ENCODE assay signal across 8 mouse cellular contexts in genomic region chr1:78488752-78489492, GRCm38 (mm10). TPM values are rescaled to one million over a fixed set of nuclear protein-coding genes. Genes with fewer than 3 reads are reported as not detected.
DNase-seq lines count a peak whose midpoint lies in the region; ATAC-seq and TF ChIP-seq lines count a peak whose summit lies in the region.

Gene Farsb, minus strand, starts transcription at chr1:78488897.

- H3K27ac ChIP-seq in ES-E14 (ENCODE audit: insufficient read depth, low read depth, low read length, poor library complexity, severe bottlenecking): no peak within 1 kb of the TSS
- H3K27ac ChIP-seq in forebrain, embryonic 15.5 days (replicated peaks): peak within 1 kb of the TSS; percentile 80

- under 1% methylated on average over 31 of the region's 31 CpGs for WGBS in forebrain, embryonic 15.5 days
- under 1% methylated on average over 31 of the region's 31 CpGs for WGBS in lung, adult 2 months

- peak within 1 kb of the TSS; percentile 62 for H3K4me2 ChIP-seq in forebrain, embryonic 15.5 days (replicated peaks)

- H3K4me3 ChIP-seq in ES-E14 (ENCODE audit: insufficient read depth in 1 of 2, low read depth in 1 of 2, low read length in 2 of 2, poor library complexity in 1 of 2, severe bottlenecking in 1 of 2): peak within 1 kb of the TSS; percentile 63 to 89
- peak within 1 kb of the TSS; percentile 99 for H3K4me3 ChIP-seq in forebrain, embryonic 15.5 days
- H3K4me3 ChIP-seq in lung, adult 2 months (replicated peaks; ENCODE audit: extremely low read depth, low read depth, low read length): peak within 1 kb of the TSS; percentile 78

- peak within 1 kb of the TSS; percentile 92 for H3K9ac ChIP-seq in ES-E14 (ENCODE audit: insufficient read depth, low read depth, low read length, poor library complexity, severe bottlenecking)
- H3K9ac ChIP-seq in forebrain, embryonic 15.5 days (replicated peaks): peak within 1 kb of the TSS; percentile 90

- no peak for TF ChIP-seq CTCF in lung, adult 2 months (IDR thresholded peaks at IDR 0.05; ENCODE audit: insufficient read depth, low read length)

- H3K27me3 ChIP-seq in forebrain, embryonic 15.5 days: 0 out of 2 replicates have a peak, but pooled peaks cover under 1% of the 10 kb centered on the region

- ATAC-seq in forebrain, embryonic 15.5 days (replicated peaks): peak; percentile 99
- ATAC-seq in neutrophil, adult 5-6 weeks (ENCODE audit: extremely low read depth, insufficient number of reproducible peaks, low FRiP score, poor library complexity, severe bottlenecking): peak; percentile 85

- in situ Hi-C loops in ES-E14 (cut with MboI; ENCODE audit: low sequenced_read_pairs in 2 of 2, unreplicated experiment in 2 of 2): no loop called here

- peak; percentile 97 for DNase-seq in ES-E14 (ENCODE audit: low read depth, low spot score)
- peak; percentile 90 for DNase-seq in cerebellum, adult 11-12 months
- peak; percentile 81 for DNase-seq in heart, postnatal 25 days (ENCODE audit: low spot score)
- DNase-seq in layer of hippocampus, adult 18-20 months (ENCODE audit: low spot score in 2 of 2): peak; percentile 84 to 93
- DNase-seq in lung, adult 2 months: peak; percentile 88
- DNase-seq in thymus, adult 18-20 months: peak; percentile 73 to 82

- no peaks in the 10 kb centered on the region for H3K9me3 ChIP-seq in ES-E14 (ENCODE audit: control insufficient read depth, insufficient read depth, low read depth, low read length)
- no peaks in the 10 kb centered on the region for H3K9me3 ChIP-seq in forebrain, embryonic 15.5 days

- TF ChIP-seq POLR2A in lung, adult 2 months (IDR thresholded peaks at IDR 0.05; ENCODE audit: borderline replicate concordance, extremely low read depth, low read depth, low read length): peak; percentile 74; the same call in 1 of the 2 replicates

- intact Hi-C loops in heart, postnatal 25 days (cut with DNase I): no loop called here

- H3K4me1 ChIP-seq in ES-E14 (ENCODE audit: control insufficient read depth in 2 of 2, insufficient read depth in 2 of 2, low read length in 2 of 2, poor library complexity in 1 of 2): peaks cover 0 to 3% of the 10 kb centered on the region in 2 experiments; a peak in 2 of 4 replicates
- H3K4me1 ChIP-seq in forebrain, embryonic 15.5 days: peaks cover 27% of the 10 kb centered on the region
- peaks cover 5% of the 10 kb centered on the region for H3K4me1 ChIP-seq in lung, adult 2 months (ENCODE audit: control insufficient read depth, insufficient read depth, low read length)

- no peaks in the 10 kb centered on the region; the same call in 1 of the 2 replicates for H3K36me3 ChIP-seq in ES-E14 (ENCODE audit: control insufficient read depth, insufficient read depth, low read length, poor library complexity, severe bottlenecking)
- H3K36me3 ChIP-seq in forebrain, embryonic 15.5 days: no peaks in the 10 kb centered on the region

TF ChIP-seq in ES-E14, 5 proteins besides CTCF, POLR2A, EP300 and RAD21:
- no peak for TF ChIP-seq ZNF384 (IDR thresholded peaks at IDR 0.05; ENCODE audit: low read depth, low read length)
- no peak for TF ChIP-seq HCFC1 (IDR thresholded peaks at IDR 0.05; ENCODE audit: borderline replicate concordance, insufficient read depth, low read length)
- TF ChIP-seq ZC3H11A (IDR thresholded peaks at IDR 0.05; ENCODE audit: borderline replicate concordance, low read depth, low read length): no peak
- no peak for TF ChIP-seq MAFK (IDR thresholded peaks at IDR 0.05; ENCODE audit: insufficient read depth, low read depth, low read length)
- TF ChIP-seq CHD2 (IDR thresholded peaks at IDR 0.05; ENCODE audit: low read depth, low read length): no peak

RNA-seq across cellular contexts. Expression of gene Farsb, which starts in this region (rescaled TPM):
- total RNA-seq in ES-E14 (2012; rRNA removed): 85.7 and 100 TPM in 2 replicates
- polyA plus RNA-seq in forebrain, embryonic 15.5 days (2015; fragmentation: Nextera tagmentation; extraction: Ambion mirVana): 154 and 159 TPM in 2 replicates
- total RNA-seq in heart, postnatal 25 days (2021): 10 to 100 TPM; 52.2 to 52.7 TPM
- 10 to 100 TPM; 63.3 to 68.2 TPM for total RNA-seq in layer of hippocampus, adult 18-20 months (2021)
- polyA plus RNA-seq in lung, adult 2 months (2012; rRNA removed): 7.8 and 13.6 TPM in 2 replicates
- total RNA-seq in neutrophil, adult 5-6 weeks (2017): 28.6 and 29.2 TPM in 2 replicates

Comparison
In these comparisons a context has a peak if more than half of its experiments do, and no peak if none do; other contexts are left out.
1. RNA of gene Farsb (polyA plus RNA-seq): 154 to 159 TPM in forebrain, embryonic 15.5 days; 7.8 to 13.6 TPM in lung, adult 2 months; every median in the first group is over 10 times any median in the second.
2. Peak in every context shown above with its lines, with median percentiles within 50 percentile points of each other: DNase-seq and H3K4me3 ChIP-seq.